Mouse (Mus musculus): ENCODE data around the gene Kcnma1. TPM values are rescaled to one million over a fixed set of nuclear protein-coding genes. Genes with fewer than 3 reads are reported as not detected.

Gene Kcnma1
- total and polyA plus RNA-seq, 3 experiments, result not detected

DNA sequence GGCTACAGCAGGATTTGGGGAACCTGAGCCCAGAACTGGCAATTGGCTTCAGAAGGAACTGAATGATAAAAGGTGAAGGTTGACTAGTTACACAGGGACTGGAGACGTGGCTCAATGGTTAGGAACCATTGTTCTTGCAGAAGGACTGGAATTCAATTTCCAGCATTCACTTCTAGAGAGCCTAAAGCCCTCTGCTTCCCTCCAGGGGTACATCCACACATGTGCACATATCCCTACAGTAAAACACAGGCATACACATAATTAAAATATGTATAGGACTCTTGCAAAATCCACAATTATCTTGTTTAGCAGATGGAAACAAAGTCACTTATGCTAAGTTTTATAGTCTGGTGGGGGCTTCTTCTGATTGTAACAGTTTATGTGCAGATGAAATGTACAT is 485.1 kb downstream of the Kcnma1 start:
- no peak overlapping the region for H3K4me3 ChIP-seq (ENCODE audit: control insufficient read depth in 1 of 2, insufficient read depth in 1 of 2, low read depth in 2 of 2, low read length in 2 of 2)
- H3K9me3 ChIP-seq (replicated peaks; ENCODE audit: insufficient read depth, low read length), result no peaks in the 10 kb centered on the region
- no peaks in the 10 kb centered on the region for H3K27me3 ChIP-seq (ENCODE audit: control insufficient read depth in 1 of 2, insufficient read depth in 2 of 2, low read length in 2 of 2)
- no peak for DNase-seq (ENCODE audit: low read depth, low spot score)
- H3K9ac ChIP-seq (ENCODE audit: control insufficient read depth, low read depth, low read length, poor library complexity, severe bottlenecking), result no peak overlapping the region
- TF ChIP-seq USF2 (IDR thresholded peaks at IDR 0.05; ENCODE audit: borderline replicate concordance in 1 of 2, insufficient read depth in 1 of 2, low read depth in 1 of 2, low read length in 2 of 2) (no peak), CTCF (IDR thresholded peaks at IDR 0.05 in 2 of 3, conservative IDR thresholded peaks at IDR 0.05 in 1 of 3; ENCODE audit: control insufficient read depth in 1 of 3, insufficient read depth in 1 of 3, low read depth in 2 of 3, low read length in 3 of 3, poor library complexity in 1 of 3, severe bottlenecking in 1 of 3) (no peak), MEF2A (IDR thresholded peaks at IDR 0.05; ENCODE audit: extremely low read depth, insufficient replicate concordance, low read depth, low read length, poor library complexity, severe bottlenecking) (no peak), TCF12 (IDR thresholded peaks at IDR 0.05; ENCODE audit: low read depth, low read length) (no peak), ELF1 (IDR thresholded peaks at IDR 0.05; ENCODE audit: low read depth, low read length) (no peak), MAX (IDR thresholded peaks at IDR 0.05; ENCODE audit: low read length) (no peak), MAZ (IDR thresholded peaks at IDR 0.05; ENCODE audit: low read depth, low read length) (no peak), JUND (IDR thresholded peaks at IDR 0.05; ENCODE audit: low read depth, low read length) (no peak), USF1 (IDR thresholded peaks at IDR 0.05; ENCODE audit: low read depth, low read length) (no peak), CHD1 (IDR thresholded peaks at IDR 0.05; ENCODE audit: low read depth, low read length) (no peak), E2F4 (IDR thresholded peaks at IDR 0.05; ENCODE audit: borderline replicate concordance, low read depth, low read length) (no peak), BHLHE40 (IDR thresholded peaks at IDR 0.05; ENCODE audit: borderline replicate concordance, low read depth, low read length) (no peak), ZC3H11A (IDR thresholded peaks at IDR 0.05; ENCODE audit: low read depth, low read length) (no peak), NRF1 (IDR thresholded peaks at IDR 0.05; ENCODE audit: insufficient read depth, low read depth, low read length, poor library complexity, severe bottlenecking) (no peak), POLR2AphosphoS2 (IDR thresholded peaks at IDR 0.05; ENCODE audit: low read length) (no peak), TBP (IDR thresholded peaks at IDR 0.05; ENCODE audit: low read depth, low read length) (no peak)
- no peak overlapping the region for H3K27ac ChIP-seq (ENCODE audit: control insufficient read depth, low read depth, low read length)
- no peaks in the 10 kb centered on the region for H3K79me2 ChIP-seq (ENCODE audit: control insufficient read depth, insufficient read depth, low read length, poor library complexity)
- H3K4me1 ChIP-seq (ENCODE audit: control insufficient read depth in 1 of 2, insufficient read depth in 2 of 2, low read length in 2 of 2), result no peaks in the 10 kb centered on the region
- no peaks in the 10 kb centered on the region for H3K36me3 ChIP-seq (ENCODE audit: control insufficient read depth in 1 of 2, insufficient read depth in 2 of 2, low read length in 2 of 2)

DNA sequence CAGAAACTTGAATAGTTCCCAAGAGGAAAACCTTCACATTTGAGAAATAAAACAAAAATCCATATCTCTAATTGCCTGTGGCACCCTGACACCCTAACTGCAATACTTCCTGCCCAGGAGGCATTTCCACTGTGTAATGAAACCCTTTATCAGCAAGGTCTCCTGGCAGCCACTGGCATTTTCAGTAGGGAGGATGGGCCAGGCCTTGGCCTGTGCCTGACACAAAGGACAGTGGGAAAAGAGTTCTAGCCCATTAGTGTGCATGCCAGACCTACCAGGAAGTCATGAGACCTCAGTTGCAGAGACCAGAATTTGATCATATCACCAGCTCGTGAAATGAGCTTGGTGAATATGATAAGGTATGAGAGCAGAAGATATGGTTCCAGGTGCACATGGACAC is 488.4 kb downstream of the Kcnma1 start:
- no peak for TF ChIP-seq CHD1 (IDR thresholded peaks at IDR 0.05; ENCODE audit: low read depth, low read length)
- H3K4me3 ChIP-seq (ENCODE audit: control insufficient read depth in 1 of 2, insufficient read depth in 1 of 2, low read depth in 2 of 2, low read length in 2 of 2), result no peak overlapping the region
- no peak overlapping the region for H3K9ac ChIP-seq (ENCODE audit: control insufficient read depth, low read depth, low read length, poor library complexity, severe bottlenecking)

More for the DNA sequence above, 488.4 kb downstream of the Kcnma1 start:
- Histone ChIP-seq H3K27ac (ENCODE audit: control insufficient read depth, low read depth, low read length) (no peak overlapping the region), H3K79me2 (ENCODE audit: control insufficient read depth, insufficient read depth, low read length, poor library complexity) (no peaks in the 10 kb centered on the region), H3K27me3 (ENCODE audit: control insufficient read depth in 1 of 2, insufficient read depth in 2 of 2, low read length in 2 of 2) (no peaks in the 10 kb centered on the region), H3K36me3 (ENCODE audit: control insufficient read depth in 1 of 2, insufficient read depth in 2 of 2, low read length in 2 of 2) (no peaks in the 10 kb centered on the region), H3K4me1 (ENCODE audit: control insufficient read depth in 1 of 2, insufficient read depth in 2 of 2, low read length in 2 of 2) (no peaks in the 10 kb centered on the region), H3K9me3 (replicated peaks; ENCODE audit: insufficient read depth, low read length) (no peaks in the 10 kb centered on the region)
- no peak for DNase-seq (ENCODE audit: low read depth, low spot score)

Measured in MEL (cell line).